Mouse (Mus musculus): ENCODE measurements around the gene Mal.

DNA sequence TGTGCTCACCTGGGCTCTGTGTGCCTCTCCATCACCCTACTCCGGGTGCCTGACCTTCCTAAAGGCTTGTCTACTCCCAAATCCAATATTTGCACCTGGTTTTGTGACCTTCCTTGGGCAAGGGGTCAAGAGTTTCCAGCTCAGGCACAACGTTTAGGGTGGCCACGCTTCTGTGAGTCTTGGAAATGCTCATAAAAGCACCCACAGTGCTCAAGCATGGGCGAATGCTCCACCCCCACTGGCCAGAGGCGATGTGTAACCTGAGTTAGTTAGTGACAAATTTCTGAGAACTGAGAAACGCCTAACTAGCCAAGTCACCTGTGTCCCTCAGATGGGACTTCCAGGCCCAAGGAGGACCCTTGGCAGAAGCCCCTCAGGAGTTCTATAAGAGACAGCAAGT lies 20.9 kb downstream of the Mal start:
- TF ChIP-seq CTCF (conservative IDR thresholded peaks at IDR 0.05; ENCODE audit: low read length) (no peak), POU5F1 (IDR thresholded peaks at IDR 0.05; ENCODE audit: borderline replicate concordance, low read length) (no peak)
